Mouse (Mus musculus) limb, embryonic 10.5 days (tissue): ENCODE measurements at regions not wholly inside any gene's neighbourhood (a gene's known extent, or its start where the extent isn't known, plus 50 kb on each side); places are given as distances from the start of the nearest gene placed in this dataset.
A peak's percentile ranks its signal among the peaks of the same experiment; 100 is the strongest.

Experiments
- DNase-seq: peaks from one replicate; pipeline ENCODE4 v3.0.0-alpha.2; 2017; ENCODE audit warnings: low spot score
- H3K27ac ChIP-seq: fragments of 300-500 bp; sonication (generic); 2 replicates; pipeline ENCODE4 v1.5.1; 2016; ENCODE audit warnings: mild to moderate bottlenecking
- H3K27me3 ChIP-seq: fragments of 300-500 bp; sonication (generic); 2 replicates; pipeline ENCODE4 v1.6.1; 2016; ENCODE audit warnings: low read depth, mild to moderate bottlenecking; ENCODE audit not compliant: poor library complexity, severe bottlenecking
- H3K36me3 ChIP-seq: fragments of 300-500 bp; sonication (generic); 2 replicates; pipeline ENCODE4 v1.6.1; 2016; ENCODE audit warnings: mild to moderate bottlenecking, moderate library complexity
- H3K4me1 ChIP-seq: fragments of 300-500 bp; sonication (generic); 2 replicates; pipeline ENCODE4 v1.6.1; 2016
- H3K4me3 ChIP-seq: fragments of 300-500 bp; sonication (generic); 2 replicates; pipeline ENCODE4 v1.5.1; 2016; ENCODE audit warnings: mild to moderate bottlenecking, moderate library complexity
- H3K9me3 ChIP-seq: fragments of 300-500 bp; sonication (generic); replicated peaks from 2 replicates; pipeline ENCODE4 v1.6.1; 2016; ENCODE audit warnings: mild to moderate bottlenecking
- WGBS: fragments of 180-500 bp; shearing (Covaris S2); methylation state at CpG from one replicate; pipeline ENCODE4 v1.1.7; 2016; 5-methylcytosine and 5-hydroxymethylcytosine counted together

DNA sequence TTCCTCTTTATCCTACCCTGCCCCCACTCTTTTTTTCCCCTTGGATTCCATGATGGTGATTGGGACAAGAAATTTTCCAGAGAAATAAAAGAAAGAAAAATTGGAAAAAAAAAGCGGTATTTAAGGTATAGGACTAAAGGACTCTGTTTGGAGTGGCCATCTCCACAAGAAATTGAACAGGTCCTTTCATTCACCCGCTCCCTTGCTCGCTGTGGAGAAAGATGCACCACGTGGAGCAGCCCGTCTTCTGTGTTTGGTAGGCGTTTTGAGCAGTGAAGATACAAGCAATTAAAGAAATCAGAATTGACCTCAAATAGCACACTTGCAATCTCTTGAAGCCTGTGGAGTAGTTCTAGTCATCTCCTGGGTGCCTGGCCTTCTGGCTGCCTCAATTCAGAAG is 126.3 kb upstream of the Atp11c start:
- H3K36me3 ChIP-seq = no peaks in the 10 kb centered on the region
- H3K27me3 ChIP-seq = peaks cover 12% of the 10 kb centered on the region
- no peak overlapping the region for H3K27ac ChIP-seq
- no peaks in the 10 kb centered on the region for H3K9me3 ChIP-seq
- WGBS = 24% methylated on average over 6 of the region's 6 CpGs
- no peaks in the 10 kb centered on the region for H3K4me1 ChIP-seq
- H3K4me3 ChIP-seq = no peak overlapping the region
- DNase-seq = no peak

DNA sequence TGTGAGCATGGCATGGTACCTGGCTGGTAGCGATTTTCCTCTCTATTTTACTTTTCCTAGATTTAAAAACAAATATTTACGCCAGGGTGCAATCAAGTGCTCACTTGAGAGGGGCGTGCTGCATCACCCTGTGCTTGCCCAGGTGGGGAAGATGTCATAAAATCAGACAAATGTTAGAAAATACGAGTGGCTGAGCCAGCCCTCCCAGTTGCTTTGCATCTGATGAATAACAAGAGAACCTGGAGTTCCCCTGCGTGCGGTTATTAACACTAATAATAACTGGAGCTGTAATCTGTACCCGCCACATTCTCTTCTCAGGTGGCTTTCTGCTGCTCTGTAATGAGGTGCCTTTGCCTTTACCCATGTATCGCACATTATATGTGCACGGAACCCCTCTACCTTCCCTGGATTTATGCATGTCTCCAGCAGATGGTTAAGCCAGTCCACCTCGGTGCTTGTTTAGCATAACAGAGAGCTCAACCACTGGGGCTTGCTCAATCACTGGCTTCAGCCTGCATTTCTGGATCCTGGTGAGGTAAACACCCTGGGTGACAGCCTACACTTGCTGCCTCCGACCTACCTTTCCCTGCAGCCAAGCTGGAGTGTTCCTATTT is 125.8 kb upstream of the Atp11c start:
- Histone ChIP-seq H3K27me3 (peaks cover 12% of the 10 kb centered on the region), H3K27ac (no peak overlapping the region), H3K9me3 (no peaks in the 10 kb centered on the region), H3K4me3 (peak overlapping the region; percentile 31), H3K4me1 (no peaks in the 10 kb centered on the region), H3K36me3 (no peaks in the 10 kb centered on the region)
- 10% methylated on average over 11 of the region's 11 CpGs for WGBS
- no peak for DNase-seq

DNA sequence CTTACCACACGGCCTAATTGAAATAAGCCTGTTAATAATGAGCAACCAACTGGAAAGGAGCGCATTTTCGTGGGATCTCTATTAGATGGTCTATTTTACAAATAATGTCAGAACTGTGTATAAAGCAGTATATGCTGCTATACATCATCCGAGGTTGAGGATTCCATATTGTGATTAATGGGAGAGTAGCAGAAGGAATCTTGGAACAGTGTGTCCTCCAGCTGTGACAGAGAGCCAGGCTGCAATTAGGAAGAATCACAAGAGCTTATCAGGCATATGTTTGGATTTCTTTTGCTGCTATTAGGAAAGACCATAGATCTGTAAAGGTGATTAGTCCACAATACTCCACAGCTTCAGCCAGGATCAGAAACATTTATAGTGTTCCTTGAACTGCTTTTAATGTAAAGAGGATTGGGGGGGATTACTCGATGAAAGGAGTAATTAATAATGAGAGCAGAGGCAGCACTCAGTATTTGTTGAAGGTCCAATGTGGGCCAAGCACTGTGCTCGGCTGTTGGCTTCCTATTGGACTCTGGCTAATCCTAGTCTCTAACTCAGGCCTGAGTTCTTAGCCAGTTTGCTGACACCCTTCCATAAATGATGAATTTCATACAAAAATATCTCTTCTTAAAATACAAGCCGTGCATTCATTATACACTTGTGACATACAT is 88.7 kb upstream of the Atp11c start:
- 93% methylated on average over 7 of the region's 7 CpGs for WGBS
- no peak overlapping the region for H3K27ac ChIP-seq
- H3K4me3 ChIP-seq = no peak overlapping the region
- H3K36me3 ChIP-seq = no peaks in the 10 kb centered on the region
- DNase-seq = no peak
- H3K27me3 ChIP-seq = no peaks in the 10 kb centered on the region
- H3K4me1 ChIP-seq = no peaks in the 10 kb centered on the region
- H3K9me3 ChIP-seq = no peaks in the 10 kb centered on the region

DNA sequence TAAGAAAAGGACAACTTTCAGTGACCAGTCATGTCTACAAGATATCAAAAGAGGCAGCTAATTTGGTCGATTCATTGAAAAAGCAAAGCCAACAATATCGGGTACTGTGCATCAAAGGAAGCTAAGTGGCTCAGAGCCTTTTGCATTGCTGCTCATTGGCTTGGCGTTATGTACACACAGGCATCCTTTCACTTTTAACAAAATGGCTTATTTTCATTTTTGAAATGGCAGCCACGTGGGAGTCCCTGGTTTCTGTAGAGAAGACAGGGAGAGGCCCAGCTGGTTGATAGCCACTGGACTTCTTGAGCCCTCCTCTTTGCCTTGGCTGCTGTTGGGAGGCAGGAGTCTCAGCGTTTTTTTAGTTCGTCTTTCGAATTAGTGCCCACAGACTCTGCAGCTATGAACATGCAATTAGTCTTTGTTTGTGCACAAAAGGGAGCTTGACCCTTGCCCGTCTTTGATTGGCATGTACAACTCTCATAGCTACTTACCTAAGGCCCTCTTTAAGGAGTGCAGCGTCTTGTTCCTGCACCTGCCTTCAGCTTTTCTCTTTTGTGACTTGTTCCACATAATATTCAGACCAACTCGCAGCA is 52.3 kb upstream of the Atp11c start:
- DNase-seq = no peak

More for the DNA sequence above, 52.3 kb upstream of the Atp11c start:
- no peaks in the 10 kb centered on the region for H3K36me3 ChIP-seq
- H3K4me3 ChIP-seq = no peak overlapping the region
- no peak overlapping the region for H3K27ac ChIP-seq
- no peaks in the 10 kb centered on the region for H3K27me3 ChIP-seq
- no peaks in the 10 kb centered on the region for H3K4me1 ChIP-seq
- 75% methylated on average over 10 of the region's 10 CpGs for WGBS
- H3K9me3 ChIP-seq = no peaks in the 10 kb centered on the region
